Mouse (Mus musculus) gonadal fat pad, adult 2 months (tissue): ENCODE measurements around the gene Abcc2. TPM values are rescaled to one million over a fixed set of nuclear protein-coding genes. Genes with fewer than 3 reads are reported as not detected.
A peak's percentile ranks its signal among the peaks of the same experiment; 100 is the strongest.

Source experiments
- DNase-seq: peaks from one replicate; pipeline ENCODE4 v3.0.0-alpha.2; 2012; ENCODE audit warnings: low read depth
- polyA plus RNA-seq: library from polyadenylated mRNA; depleted of rRNA; stranded (reverse); fragments of >200 nt; gene quantifications from 2 replicates; pipeline ENCODE4 v1.2.3, GENCODE M21; 2012; rRNA removed

Abcc2 gene
- 0.14 and 0.28 TPM in 2 replicates for polyA plus RNA-seq

- no peak for DNase-seq
Observed at GRCm38 (mm10) chr19:43781980-43782379, at the start of gene Abcc2. Gene Abcc2 (plus strand): TSS chr19:43782192.

- no peak for DNase-seq
Observed at GRCm38 (mm10) chr19:43738409-43738808, 43.6 kb upstream of the Abcc2 start.

- DNase-seq = no peak
Observed at GRCm38 (mm10) chr19:43743401-43743800, 38.6 kb upstream of the Abcc2 start.

- DNase-seq = no peak
Observed at GRCm38 (mm10) chr19:43745740-43746139, 36.3 kb upstream of the Abcc2 start.

DNA sequence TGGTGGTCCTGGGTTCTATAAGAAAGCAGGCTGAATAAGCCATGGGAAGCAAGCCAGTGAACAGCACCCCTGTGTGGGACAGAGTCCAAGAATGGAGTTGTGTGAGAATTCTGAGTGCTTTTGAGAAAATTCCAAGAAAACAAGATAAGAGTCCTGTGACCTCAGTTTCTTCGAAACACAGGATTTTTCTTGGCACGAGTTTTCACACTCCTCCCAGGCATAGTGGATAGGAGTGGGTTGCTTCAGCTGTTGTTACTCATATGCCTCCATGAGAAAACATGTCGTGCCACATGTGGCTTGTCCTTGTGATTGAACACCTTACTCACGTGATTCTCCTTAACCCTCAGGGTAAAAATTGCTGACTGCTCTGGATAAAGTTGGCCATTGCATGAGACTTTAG lies 34.1 kb upstream of the Abcc2 start:
- DNase-seq = no peak

GRCm38 (mm10) chr19:43750008-43750407 lies 32.0 kb upstream of the Abcc2 start:
- no peak for DNase-seq

DNA sequence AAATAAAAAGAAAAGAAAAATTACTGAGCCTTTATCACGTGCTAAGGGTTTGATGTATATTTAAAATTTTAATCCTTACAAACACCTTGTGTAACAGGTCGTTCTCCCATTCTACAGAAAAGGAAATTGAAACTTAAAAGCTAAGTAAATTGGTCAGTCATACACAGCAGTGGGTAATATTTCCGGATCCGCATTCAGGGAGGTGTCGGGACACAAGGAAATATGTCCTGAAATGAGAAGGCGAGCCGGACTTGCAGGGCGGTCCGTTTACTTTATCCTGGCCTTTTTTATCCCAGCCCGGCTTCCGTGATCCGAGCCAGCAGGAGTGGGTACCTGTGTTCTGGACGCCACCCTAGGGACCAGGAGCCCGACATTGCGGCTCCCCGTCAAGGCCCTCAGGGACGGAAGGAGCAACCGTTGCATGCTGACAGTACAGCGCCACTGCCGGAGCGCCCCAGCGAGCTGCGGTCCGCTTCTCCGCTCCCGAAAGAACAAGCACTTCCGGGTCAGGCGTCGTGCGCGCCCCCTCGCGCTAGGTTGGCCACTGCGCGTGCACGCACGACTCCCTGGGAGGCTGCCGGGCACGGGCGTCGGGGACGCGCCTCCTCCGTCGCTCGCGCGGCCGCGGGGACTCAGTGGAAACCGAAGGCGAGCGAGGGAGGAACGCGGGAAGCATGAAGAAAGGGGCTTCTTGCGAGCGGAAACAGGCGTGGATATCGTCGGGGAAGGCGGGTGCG lies 29.3 kb upstream of the Abcc2 start, which contains the start of the genes Cutc and Cox15:
Gene Cutc (plus strand): TSS at position 508 of the 737 bp plus-strand sequence.
Gene Cox15 (minus strand): TSS at position 512 of the 737 bp plus-strand sequence.
- DNase-seq = peak; percentile 49

DNA sequence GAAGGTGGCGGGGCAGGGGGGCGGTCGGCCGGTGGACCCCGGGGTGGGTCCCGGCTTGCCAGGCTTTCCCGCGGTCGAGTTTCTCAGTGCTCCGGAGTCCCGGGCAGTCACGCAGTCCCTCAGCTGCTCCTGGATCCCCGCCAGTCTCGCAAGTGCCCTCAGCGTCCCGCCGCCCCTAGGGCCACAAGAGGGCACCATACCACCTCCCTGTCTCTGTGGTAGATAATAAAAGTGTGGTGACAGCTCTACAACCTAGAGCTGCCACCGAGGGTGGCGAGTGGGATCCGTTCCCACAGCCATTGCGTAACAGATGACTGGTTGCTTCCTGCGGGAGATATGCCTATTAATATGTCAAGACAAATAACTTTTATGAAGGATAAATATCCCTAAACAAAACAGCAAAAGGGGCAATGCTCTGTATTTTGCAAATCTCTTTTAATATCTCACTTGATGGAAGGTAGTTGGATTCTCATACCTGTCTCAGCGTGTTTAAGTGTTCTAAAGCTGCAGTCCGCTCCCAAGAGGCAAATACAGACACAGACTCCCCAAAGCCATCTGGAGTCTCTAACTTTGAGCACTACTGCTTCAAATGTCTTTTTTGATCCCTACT lies 28.7 kb upstream of the Abcc2 start:
- DNase-seq = peak; percentile 45

- no peak for DNase-seq
Observed at GRCm38 (mm10) chr19:43754237-43754636, 27.8 kb upstream of the Abcc2 start.

DNA sequence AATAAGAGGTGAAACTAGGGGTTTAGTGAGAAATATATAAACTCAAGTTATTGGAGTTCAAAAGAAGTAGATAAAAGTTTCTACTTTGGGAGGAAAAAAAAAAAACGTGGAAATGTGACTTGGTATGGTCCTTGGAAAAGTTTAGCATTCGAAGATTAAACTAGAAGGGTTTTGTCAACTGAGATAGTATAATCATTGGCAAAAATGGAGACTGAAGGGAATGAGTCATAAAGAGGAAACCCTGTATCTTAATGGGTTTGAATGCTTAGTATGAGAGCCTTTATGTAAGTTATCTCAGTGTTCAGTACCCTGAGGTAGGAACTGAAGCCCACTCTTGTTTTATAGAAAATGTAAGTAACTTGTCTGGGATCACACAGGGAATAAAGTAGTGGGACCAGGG lies 27.1 kb upstream of the Abcc2 start:
- no peak for DNase-seq

GRCm38 (mm10) chr19:43760504-43760903 lies 21.5 kb upstream of the Abcc2 start:
- no peak for DNase-seq

DNA sequence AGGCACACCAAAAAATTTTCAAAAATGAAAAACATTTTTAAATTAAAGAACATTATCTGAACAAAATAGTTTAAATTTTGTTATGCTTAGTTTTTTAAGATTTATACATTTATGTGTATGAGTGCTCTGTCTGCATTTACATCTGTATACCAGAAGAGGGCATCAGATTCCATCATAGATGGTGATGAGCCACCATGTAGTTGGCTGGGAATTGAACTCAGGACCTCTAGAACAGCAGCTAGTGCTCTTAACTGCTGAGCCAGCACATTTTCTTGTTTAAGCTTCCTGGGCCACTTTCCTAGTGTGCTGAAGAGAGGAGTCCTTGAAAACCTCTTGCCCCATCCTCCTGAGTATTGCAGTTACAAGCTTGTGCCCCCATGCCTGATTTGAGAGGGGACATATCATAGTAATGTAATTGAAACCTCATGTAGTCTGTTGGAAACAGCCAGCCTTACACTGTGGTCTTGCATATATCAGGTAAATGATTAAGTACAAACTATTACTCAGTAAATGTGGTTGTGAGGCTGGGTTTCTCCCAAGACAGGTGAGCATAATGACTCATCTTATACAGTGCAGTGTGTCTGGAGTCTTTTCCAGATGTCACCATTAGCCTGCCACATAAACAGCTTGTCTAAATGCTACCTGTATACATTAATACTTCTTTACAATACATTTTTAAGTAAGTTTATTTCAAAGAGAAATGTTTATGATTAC lies 20.3 kb upstream of the Abcc2 start:
- DNase-seq = no peak

DNA sequence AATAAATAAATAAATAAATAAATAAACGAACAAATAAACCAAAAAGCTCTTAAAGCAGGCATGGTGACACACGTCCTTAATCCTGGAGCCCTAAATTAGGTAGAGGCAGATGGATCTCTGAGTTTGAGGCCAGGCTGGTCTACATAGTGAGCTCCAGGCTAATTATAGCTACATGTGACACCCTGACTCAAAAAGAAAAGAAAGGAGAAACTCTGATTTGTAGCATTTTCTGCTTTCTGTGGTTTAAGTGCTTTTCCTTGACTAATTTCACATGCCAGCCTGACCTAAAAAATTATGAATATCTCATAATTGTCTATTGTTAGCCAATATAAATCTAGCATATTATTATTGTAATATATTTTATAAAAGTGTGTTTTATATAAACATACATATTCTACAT lies 19.6 kb upstream of the Abcc2 start:
- no peak for DNase-seq

DNA sequence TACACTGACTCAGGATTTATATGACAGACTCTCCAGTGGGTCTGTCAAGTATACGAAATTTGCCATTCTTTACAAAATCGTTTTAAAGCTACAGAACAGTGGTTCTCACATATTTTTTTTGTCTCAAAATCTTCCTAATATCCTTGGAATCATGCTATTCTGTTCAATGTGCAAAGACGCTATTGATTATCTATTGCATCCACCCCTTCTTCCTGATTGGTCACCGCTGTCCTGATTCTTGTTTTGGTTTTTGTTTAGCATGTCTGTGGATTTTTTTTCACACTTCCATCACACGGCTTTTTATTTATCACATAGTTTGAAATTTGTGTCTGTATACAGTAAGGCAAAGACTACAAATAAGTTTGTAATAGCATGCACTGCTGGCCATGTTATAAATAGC lies 15.5 kb upstream of the Abcc2 start:
- DNase-seq = no peak

DNA sequence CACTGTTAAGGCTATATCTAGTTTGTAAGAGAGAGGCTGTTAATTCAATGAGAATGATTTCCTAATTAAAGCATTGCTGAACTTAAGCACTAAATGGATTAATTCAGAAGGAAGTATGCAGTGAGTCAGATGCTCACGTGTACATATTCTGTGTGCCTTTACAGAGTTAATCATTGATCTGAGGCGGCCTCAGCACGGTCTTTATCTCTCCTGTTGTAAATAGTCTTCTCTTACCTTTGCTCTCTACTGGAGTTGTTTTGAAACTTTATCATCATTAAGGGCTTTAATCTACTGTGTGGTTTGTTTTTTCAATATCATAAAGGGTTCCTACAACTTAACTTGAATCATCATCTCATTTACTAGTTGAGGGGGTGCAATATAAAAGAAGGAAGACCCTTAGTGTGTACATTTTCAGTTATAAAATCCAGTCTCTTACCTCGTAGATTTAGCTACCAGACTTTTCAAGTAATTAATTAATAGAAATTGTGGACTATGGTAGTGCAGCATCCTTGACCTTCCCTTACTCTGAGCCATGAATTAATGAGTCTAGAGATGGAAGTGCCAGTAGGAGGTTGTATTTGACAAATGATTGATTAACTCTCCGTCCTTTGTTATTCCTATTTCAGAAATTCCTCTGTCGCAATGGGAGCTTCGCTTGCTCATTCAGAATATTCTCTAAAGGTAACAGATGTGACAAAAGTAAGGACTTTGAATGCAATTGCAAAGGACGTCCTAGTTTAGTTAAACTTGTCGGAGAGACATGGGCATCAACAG lies 14.3 kb upstream of the Abcc2 start:
- DNase-seq = no peak

- no peak for DNase-seq
Observed at GRCm38 (mm10) chr19:43769366-43769960, 12.5 kb upstream of the Abcc2 start.

GRCm38 (mm10) chr19:43770584-43770983 lies 11.4 kb upstream of the Abcc2 start:
- no peak for DNase-seq

DNA sequence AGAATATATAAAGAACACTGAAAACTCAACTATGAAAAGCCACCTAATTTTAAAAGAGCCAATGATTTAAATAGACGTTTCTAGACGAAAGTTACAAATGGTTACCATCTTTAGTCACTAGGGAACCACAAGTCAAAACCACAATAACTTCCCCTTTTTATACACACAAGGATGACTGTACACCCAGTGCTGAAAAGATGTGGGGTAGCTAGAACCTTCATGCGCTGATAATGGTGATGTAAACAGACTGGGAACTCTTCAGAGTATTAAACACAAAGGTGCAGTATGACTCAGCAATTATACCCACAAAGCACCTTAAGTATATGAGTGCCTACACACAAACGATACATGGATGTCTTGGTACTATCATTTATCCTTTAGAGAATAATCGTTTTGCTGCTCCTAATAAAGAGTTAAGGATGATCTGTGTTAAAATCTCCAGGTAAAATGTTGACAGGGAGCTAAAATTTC lies 10.5 kb upstream of the Abcc2 start:
- no peak for DNase-seq

DNA sequence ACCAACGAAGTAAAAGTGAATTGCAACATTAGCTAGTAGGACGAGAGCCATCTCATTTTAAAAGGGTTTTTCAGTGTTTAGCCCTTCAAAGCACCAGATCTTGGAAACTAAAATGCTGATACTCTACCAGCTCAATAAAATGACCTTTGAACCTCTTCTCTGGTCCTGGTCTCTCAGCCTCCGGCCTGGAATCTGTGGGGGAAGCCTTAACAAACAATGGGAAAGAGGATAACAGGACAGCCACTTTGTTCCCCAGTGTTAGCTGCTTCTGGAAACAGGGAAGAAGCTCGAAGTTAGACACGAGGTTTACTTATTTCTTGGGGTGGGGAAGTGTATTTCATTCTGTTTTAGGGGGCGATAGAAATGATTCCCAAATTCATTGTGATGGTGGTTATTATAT lies 9.7 kb upstream of the Abcc2 start:
- no peak for DNase-seq

DNA sequence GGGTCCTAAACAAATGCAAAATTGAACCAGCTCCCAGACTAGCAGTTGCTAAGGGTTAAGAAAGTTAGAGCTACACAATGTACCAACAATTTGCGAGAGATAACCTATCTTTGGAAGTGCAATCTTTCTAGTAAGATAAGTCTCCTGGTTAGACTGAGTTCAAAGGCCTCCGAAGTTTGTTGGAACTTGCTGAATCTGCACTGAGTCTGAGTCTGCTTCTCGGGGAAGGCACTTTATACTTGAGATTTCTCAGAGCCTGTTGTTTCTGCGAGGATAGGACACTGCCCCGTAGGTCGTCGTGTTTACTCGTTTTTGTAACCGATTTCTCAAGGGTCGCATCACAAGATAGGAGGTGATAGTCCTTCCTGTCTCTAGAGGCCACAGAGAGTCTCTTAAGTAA lies 6.6 kb upstream of the Abcc2 start:
- no peak for DNase-seq

DNA sequence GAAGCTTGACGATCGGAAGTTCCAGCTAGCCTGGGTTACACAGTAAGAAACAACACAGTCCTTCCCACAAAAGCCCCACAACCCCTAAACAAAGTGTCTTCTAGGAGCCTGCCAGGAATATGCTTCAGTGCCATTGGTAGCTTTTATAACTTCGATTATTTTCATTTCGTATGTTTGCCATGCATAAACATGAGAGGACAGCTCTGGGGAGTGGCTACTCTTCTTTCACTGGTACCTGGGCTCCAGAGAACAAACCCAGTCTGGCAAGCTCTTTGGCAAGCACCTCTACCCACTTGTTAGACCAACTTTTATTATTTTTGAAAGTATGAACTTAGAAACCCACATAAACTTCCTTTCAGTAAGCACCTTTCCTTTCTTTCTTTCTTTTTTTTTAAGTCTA lies 5.4 kb upstream of the Abcc2 start:
- no peak for DNase-seq
